Mouse (Mus musculus): ENCODE results near the gene Iscu.

Gene Iscu

GRCm38 (mm10) chr5:113751521-113752157 lies 20.9 kb upstream of the Iscu start:
- in situ Hi-C loops (cut with MboI, MseI), result no loop called here

GRCm38 (mm10) chr5:113755347-113756030 lies 17.1 kb upstream of the Iscu start:
- in situ Hi-C loops (cut with MboI, MseI), result no loop called here

- in situ Hi-C loops (cut with MboI, MseI), result loop anchor here (10.0 kb wide), 1 partner anchor 1417 kb away; the partner anchor contains the start of genes Hps4 and Srrd
Observed at GRCm38 (mm10) chr5:113761585-113761984, 11.0 kb upstream of the Iscu start.

GRCm38 (mm10) chr5:113764426-113764825 lies 8.1 kb upstream of the Iscu start:
- in situ Hi-C loops (cut with MboI, MseI), result loop anchor here (10.0 kb wide), 1 partner anchor 1420 kb away; the partner anchor contains the start of genes Hps4 and Srrd

- in situ Hi-C loops (cut with MboI, MseI), result loop anchor here (10.0 kb wide), 1 partner anchor 1421 kb away; the partner anchor contains the start of genes Hps4 and Srrd
Observed at GRCm38 (mm10) chr5:113765641-113766526, 6.7 kb upstream of the Iscu start.

GRCm38 (mm10) chr5:113768806-113769205 lies 3.7 kb upstream of the Iscu start:
- in situ Hi-C loops (cut with MboI, MseI), result loop anchor here (10.0 kb wide), 1 partner anchor 1424 kb away; the partner anchor contains the start of genes Hps4 and Srrd

- in situ Hi-C loops (cut with MboI, MseI), result loop anchor here (5.0 to 10.0 kb wide), 3 partner anchors 46 to 673 kb away; partner anchors contain the start of genes Mmab and Mvk
Observed at GRCm38 (mm10) chr5:113771213-113772162, 1.1 kb upstream of the Iscu start.

GRCm38 (mm10) chr5:113772905-113773519 lies 464 bp downstream of the Iscu start:
- in situ Hi-C loops (cut with MboI, MseI), result loop anchor here (5.0 to 10.0 kb wide), 3 partner anchors 44 to 672 kb away; partner anchors contain the start of genes Mmab and Mvk

GRCm38 (mm10) chr5:113773664-113774063 lies 1.1 kb downstream of the Iscu start:
- in situ Hi-C loops (cut with MboI, MseI), result loop anchor here (5.0 to 10.0 kb wide), 3 partner anchors 44 to 671 kb away; partner anchors contain the start of genes Mmab and Mvk

GRCm38 (mm10) chr5:113775585-113775984 lies 3.0 kb downstream of the Iscu start:
- in situ Hi-C loops (cut with MboI, MseI), result loop anchor here (10.0 kb wide), 2 partner anchors 549 to 669 kb away; partner anchors contain the start of genes Mmab and Mvk

- in situ Hi-C loops (cut with MboI, MseI), result loop anchor here (10.0 kb wide), 2 partner anchors 548 to 668 kb away; partner anchors contain the start of genes Mmab and Mvk
Observed at GRCm38 (mm10) chr5:113776128-113776895, 3.8 kb downstream of the Iscu start.

GRCm38 (mm10) chr5:113776896-113777226 lies 4.3 kb downstream of the Iscu start:
- in situ Hi-C loops (cut with MboI, MseI), result loop anchor here (10.0 kb wide), 2 partner anchors 548 to 668 kb away; partner anchors contain the start of genes Mmab and Mvk

GRCm38 (mm10) chr5:113777728-113778127 lies 5.2 kb downstream of the Iscu start:
- in situ Hi-C loops (cut with MboI, MseI), result loop anchor here (10.0 kb wide), 2 partner anchors 547 to 667 kb away; partner anchors contain the start of genes Mmab and Mvk

- in situ Hi-C loops (cut with MboI, MseI), result loop anchor here (10.0 kb wide), 2 partner anchors 545 to 665 kb away; partner anchors contain the start of genes Mmab and Mvk
Observed at GRCm38 (mm10) chr5:113779569-113779968, 7.0 kb downstream of the Iscu start.

- in situ Hi-C loops (cut with MboI, MseI), result no loop called here
Observed at GRCm38 (mm10) chr5:113780082-113780752, 7.7 kb downstream of the Iscu start.

- in situ Hi-C loops (cut with MboI, MseI), result no loop called here
Observed at GRCm38 (mm10) chr5:113780763-113781162, 8.2 kb downstream of the Iscu start.

- in situ Hi-C loops (cut with MboI, MseI), result no loop called here
Observed at GRCm38 (mm10) chr5:113781254-113781653, 8.7 kb downstream of the Iscu start.

GRCm38 (mm10) chr5:113781875-113782274 lies 9.3 kb downstream of the Iscu start:
- in situ Hi-C loops (cut with MboI, MseI), result no loop called here
